7 mouse cellular contexts compared by ENCODE assay signal in genomic region chr5:124862013-124862866, GRCm38 (mm10). TPM values are rescaled to one million over a fixed set of nuclear protein-coding genes. Genes with fewer than 3 reads are reported as not detected.
DNase-seq lines count a peak whose midpoint lies in the region; ATAC-seq lines count a peak whose summit lies in the region.

Ccdc92 (minus strand) TSS chr5:124862424.
Zfp664 (plus strand) TSS chr5:124862691.

- peak within 1 kb of the TSS; percentile 97 for H3K4me3 ChIP-seq in embryonic facial prominence, embryonic 12.5 days
- peak within 1 kb of the TSS; percentile 91 for H3K4me3 ChIP-seq in limb, embryonic 11.5 days (ENCODE audit: low read depth, low read length)
- H3K4me3 ChIP-seq in midbrain, embryonic 14.5 days (replicated peaks; ENCODE audit: low read depth, low read length) = peak within 1 kb of the TSS; percentile 88

- H3K4me1 ChIP-seq in embryonic facial prominence, embryonic 12.5 days = peaks cover 20% of the 10 kb centered on the region
- H3K4me1 ChIP-seq in limb, embryonic 11.5 days (ENCODE audit: control insufficient read depth, insufficient read depth, low read length) = peaks cover 8% of the 10 kb centered on the region
- peaks cover 35% of the 10 kb centered on the region for H3K4me1 ChIP-seq in midbrain, embryonic 14.5 days (ENCODE audit: control insufficient read depth, insufficient read depth, low read length)

- under 1% methylated on average over 92 of the region's 103 CpGs for WGBS in embryonic facial prominence, embryonic 12.5 days
- WGBS in limb, embryonic 11.5 days = under 1% methylated on average over 96 of the region's 103 CpGs
- under 1% methylated on average over 98 of the region's 103 CpGs for WGBS in midbrain, embryonic 14.5 days

- H3K9ac ChIP-seq in embryonic facial prominence, embryonic 12.5 days = peak within 1 kb of the TSS; percentile 96
- peak within 1 kb of the TSS; percentile 76 for H3K9ac ChIP-seq in limb, embryonic 11.5 days (ENCODE audit: low read length)
- peak within 1 kb of the TSS; percentile 95 for H3K9ac ChIP-seq in midbrain, embryonic 14.5 days (replicated peaks; ENCODE audit: low read length)

- H3K9me3 ChIP-seq in embryonic facial prominence, embryonic 12.5 days = no peaks in the 10 kb centered on the region
- no peaks in the 10 kb centered on the region for H3K9me3 ChIP-seq in limb, embryonic 11.5 days (ENCODE audit: control insufficient read depth, low read length)
- H3K9me3 ChIP-seq in midbrain, embryonic 14.5 days (ENCODE audit: control insufficient read depth, low read length) = no peaks in the 10 kb centered on the region

- peaks cover 3% of the 10 kb centered on the region; the same call in 1 of the 2 replicates for H3K36me3 ChIP-seq in embryonic facial prominence, embryonic 12.5 days
- no peaks in the 10 kb centered on the region for H3K36me3 ChIP-seq in limb, embryonic 11.5 days (ENCODE audit: control insufficient read depth, insufficient read depth, low read length)
- peaks cover 5% of the 10 kb centered on the region; the same call in 1 of the 2 replicates for H3K36me3 ChIP-seq in midbrain, embryonic 14.5 days (ENCODE audit: control insufficient read depth, insufficient read depth, low read length)

- peak within 1 kb of the TSS; percentile 93 for H3K27ac ChIP-seq in embryonic facial prominence, embryonic 12.5 days
- H3K27ac ChIP-seq in limb, embryonic 11.5 days (replicated peaks; ENCODE audit: low read depth, low read length) = peak within 1 kb of the TSS; percentile 80
- H3K27ac ChIP-seq in midbrain, embryonic 14.5 days (replicated peaks; ENCODE audit: low read depth, low read length) = peak within 1 kb of the TSS; percentile 94

- peak within 1 kb of the TSS; percentile 98 for H3K4me2 ChIP-seq in embryonic facial prominence, embryonic 12.5 days (replicated peaks)
- peak within 1 kb of the TSS; percentile 97 for H3K4me2 ChIP-seq in limb, embryonic 11.5 days (ENCODE audit: low read depth, severe bottlenecking)
- H3K4me2 ChIP-seq in midbrain, embryonic 14.5 days (ENCODE audit: low read length) = peak within 1 kb of the TSS; percentile 89

- H3K27me3 ChIP-seq in embryonic facial prominence, embryonic 12.5 days = peaks cover 20% of the 10 kb centered on the region
- H3K27me3 ChIP-seq in limb, embryonic 11.5 days (ENCODE audit: control insufficient read depth, insufficient read depth, low read length) = peaks cover 8% of the 10 kb centered on the region
- no peaks in the 10 kb centered on the region for H3K27me3 ChIP-seq in midbrain, embryonic 14.5 days (ENCODE audit: control insufficient read depth, insufficient read depth, low read length)

- ATAC-seq in embryonic facial prominence, embryonic 12.5 days (ENCODE audit: insufficient number of reproducible peaks, insufficient read depth, low FRiP score, low TSS enrichment) = peak; percentile 89
- peak; percentile 91 for ATAC-seq in limb, embryonic 11.5 days (ENCODE audit: insufficient number of reproducible peaks, low FRiP score, low TSS enrichment, low read depth)
- ATAC-seq in midbrain, embryonic 14.5 days (ENCODE audit: low FRiP score, low TSS enrichment) = peak; percentile 93

- DNase-seq in adrenal gland, postnatal 25 days = peak; percentile 99
- DNase-seq in heart, adult 11 months = peak; percentile 100
- DNase-seq in kidney, adult 18-20 months = peak; percentile 95
- peak; percentile 99 for DNase-seq in limb, embryonic 11.5 days (ENCODE audit: low spot score)
- peak; percentile 100 for DNase-seq in midbrain, embryonic 14.5 days
- peak; percentile 98 for DNase-seq in spleen, adult 18-20 months

RNA-seq across cellular contexts. Expression of gene Ccdc92, which starts in this region (rescaled TPM):
- 5.2 TPM in 2 replicates for total RNA-seq in adrenal gland, postnatal 25 days (2021)
- polyA plus RNA-seq in embryonic facial prominence, embryonic 12.5 days (2016; fragmentation: Nextera tagmentation; extraction: Ambion mirVana) = 13.4 and 13.5 TPM in 2 replicates
- 7.2 and 9.5 TPM in 2 replicates for polyA plus RNA-seq in limb, embryonic 11.5 days (2014; fragmentation: Nextera tagmentation; extraction: Ambion mirVana)
- polyA plus RNA-seq in midbrain, embryonic 14.5 days (2014; fragmentation: Nextera tagmentation; extraction: Ambion mirVana) = 38.7 and 40.2 TPM in 2 replicates

RNA-seq across cellular contexts. Expression of gene Zfp664, which starts in this region (rescaled TPM):
- total RNA-seq in adrenal gland, postnatal 25 days (2021) = 50.1 and 52.9 TPM in 2 replicates
- 116 and 118 TPM in 2 replicates for polyA plus RNA-seq in embryonic facial prominence, embryonic 12.5 days (2016; fragmentation: Nextera tagmentation; extraction: Ambion mirVana)
- 132 and 137 TPM in 2 replicates for polyA plus RNA-seq in limb, embryonic 11.5 days (2014; fragmentation: Nextera tagmentation; extraction: Ambion mirVana)
- 87.3 and 107 TPM in 2 replicates for polyA plus RNA-seq in midbrain, embryonic 14.5 days (2014; fragmentation: Nextera tagmentation; extraction: Ambion mirVana)

Comparison
In these comparisons a context has a peak if more than half of its experiments do, and no peak if none do; other contexts are left out.
1. Peak in every context shown above with its lines: DNase-seq, ATAC-seq, H3K4me3 ChIP-seq and H3K27ac ChIP-seq.